Mouse (Mus musculus): ENCODE data around the gene Pfn1.

The Pfn1 gene

GRCm38 (mm10) chr11:70654923-70655570, 603 bp upstream of the Pfn1 start:
- DNase-seq (ENCODE audit: low spot score in 2 of 2) = peak; percentile 81 to 83

- DNase-seq (ENCODE audit: low spot score in 2 of 2) = peak; percentile 79 to 84
Measured at GRCm38 (mm10) chr11:70653345-70654197, 873 bp downstream of the Pfn1 start.

GRCm38 (mm10) chr11:70652884-70653344, 1.5 kb downstream of the Pfn1 start:
- peak in 1 of 2 experiments; percentile 24 for DNase-seq (ENCODE audit: low spot score in 2 of 2)

GRCm38 (mm10) chr11:70652029-70652883, 2.2 kb downstream of the Pfn1 start:
- peak in 1 of 2 experiments; percentile 56 for DNase-seq (ENCODE audit: low spot score in 2 of 2)

- DNase-seq (ENCODE audit: low spot score in 2 of 2) = peak in 1 of 2 experiments; percentile 29
Measured at GRCm38 (mm10) chr11:70651391-70651790, 3.1 kb downstream of the Pfn1 start.

GRCm38 (mm10) chr11:70650322-70651175, 3.9 kb downstream of the Pfn1 start:
- peak in 1 of 2 experiments; percentile 64 for DNase-seq (ENCODE audit: low spot score in 2 of 2)

GRCm38 (mm10) chr11:70649185-70649734, 5.2 kb downstream of the Pfn1 start:
- no peak for DNase-seq (ENCODE audit: low spot score in 2 of 2)

GRCm38 (mm10) chr11:70648512-70648911, 5.9 kb downstream of the Pfn1 start:
- no peak for DNase-seq (ENCODE audit: low spot score in 2 of 2)

- DNase-seq (ENCODE audit: low spot score in 2 of 2) = peak; percentile 69 to 75
Measured at GRCm38 (mm10) chr11:70647716-70648420, 6.6 kb downstream of the Pfn1 start.

GRCm38 (mm10) chr11:70646691-70647650, 7.5 kb downstream of the Pfn1 start, which contains the start of the genes Rnf167 and Slc25a11:
TSS of gene Rnf167 (plus strand) at chr11:70647235.
TSS of gene Slc25a11 (minus strand) at chr11:70647479.
- peak; percentile 91 to 98 for DNase-seq (ENCODE audit: low spot score in 2 of 2)

- DNase-seq (ENCODE audit: low spot score in 2 of 2) = no peak
Measured at GRCm38 (mm10) chr11:70646259-70646555, 8.2 kb downstream of the Pfn1 start.

- no peak for DNase-seq (ENCODE audit: low spot score in 2 of 2)
Measured at GRCm38 (mm10) chr11:70645461-70646258, 8.8 kb downstream of the Pfn1 start.

- DNase-seq (ENCODE audit: low spot score in 2 of 2) = no peak
Measured at GRCm38 (mm10) chr11:70644564-70645103, 9.8 kb downstream of the Pfn1 start.

GRCm38 (mm10) chr11:70643051-70643450, 11.4 kb downstream of the Pfn1 start:
- no peak for DNase-seq (ENCODE audit: low spot score in 2 of 2)

- no peak for DNase-seq (ENCODE audit: low spot score in 2 of 2)
Measured at GRCm38 (mm10) chr11:70641241-70641640, 13.2 kb downstream of the Pfn1 start.

GRCm38 (mm10) chr11:70639976-70640375, 14.5 kb downstream of the Pfn1 start:
- no peak for DNase-seq (ENCODE audit: low spot score in 2 of 2)

GRCm38 (mm10) chr11:70638714-70639278, 15.6 kb downstream of the Pfn1 start, which contains the start of gene Gp1ba:
TSS of gene Gp1ba (plus strand) at chr11:70639122.
- DNase-seq (ENCODE audit: low spot score in 2 of 2) = no peak

Data from spleen, postnatal 10 days (tissue).